Mouse (Mus musculus) liver, adult 2 months (tissue): ENCODE data around the gene Pdia5.

Experiments used
- CTCF ChIP-seq: fragments of 200-500 bp; IDR thresholded peaks from 2 replicates; pipeline ENCODE4 v1.5.1; 2011; ENCODE audit warnings: low read depth, low read length, control low read depth
- POLR2A ChIP-seq: fragments of 200-500 bp; IDR thresholded peaks from 2 replicates; pipeline ENCODE4 v1.6.1; 2011; ENCODE audit warnings: low read length, control low read depth; ENCODE audit not compliant: insufficient read depth; ENCODE audit errors: extremely low read depth

- TF ChIP-seq POLR2A = no peak
- no peak for TF ChIP-seq CTCF
Observed at GRCm38 (mm10) chr16:35515977-35516612, 25.4 kb upstream of the Pdia5 start.
